Mouse (Mus musculus) stomach, embryonic 14.5 days (tissue): ENCODE results near the gene Ryr3. TPM values are rescaled to one million over a fixed set of nuclear protein-coding genes. Genes with fewer than 3 reads are reported as not detected.

Experiments used
- ATAC-seq: fragments of 200-750 bp; cut with Nextera tagmentation; 2 replicates; pipeline ENCODE4 v1.8.0; 2017; ENCODE audit warnings: low read depth, moderate TSS enrichment; ENCODE audit not compliant: insufficient number of reproducible peaks, insufficient read depth, low FRiP score
- H3K27ac ChIP-seq: fragments of 300-500 bp; sonication (generic); 2 replicates; pipeline ENCODE4 v1.5.1; 2014; ENCODE audit warnings: mild to moderate bottlenecking, low read length, moderate library complexity, mixed read lengths
- H3K27me3 ChIP-seq: fragments of 300-500 bp; sonication (generic); 2 replicates; pipeline ENCODE4 v1.6.1; 2014; ENCODE audit warnings: low read length, control low read depth, mixed read lengths; ENCODE audit not compliant: control insufficient read depth, insufficient read depth
- H3K36me3 ChIP-seq: fragments of 300-500 bp; sonication (generic); 2 replicates; pipeline ENCODE4 v1.6.1; 2014; ENCODE audit warnings: mild to moderate bottlenecking, control low read depth, low read length, moderate library complexity, mixed read lengths; ENCODE audit not compliant: control insufficient read depth, insufficient read depth
- H3K4me1 ChIP-seq: fragments of 300-500 bp; sonication (generic); 2 replicates; pipeline ENCODE4 v1.6.1; 2014; ENCODE audit warnings: low read length, control low read depth, mixed read lengths; ENCODE audit not compliant: control insufficient read depth, insufficient read depth
- H3K4me2 ChIP-seq: fragments of 300-500 bp; sonication (generic); replicated peaks from 2 replicates; pipeline ENCODE4 v1.6.1; 2014; ENCODE audit warnings: low read depth, low read length, control low read depth
- H3K4me3 ChIP-seq: fragments of 300-500 bp; sonication (generic); 2 replicates; pipeline ENCODE4 v1.5.1; 2014; ENCODE audit warnings: low read depth, low read length, control low read depth
- H3K9ac ChIP-seq: fragments of 300-500 bp; sonication (generic); replicated peaks from 2 replicates; pipeline ENCODE4 v1.6.1; 2014; ENCODE audit warnings: low read depth, mild to moderate bottlenecking, control low read depth, low read length, moderate library complexity, mixed read lengths
- H3K9me3 ChIP-seq: fragments of 300-500 bp; sonication (generic); 2 replicates; pipeline ENCODE4 v1.6.1; 2016; ENCODE audit warnings: low read depth, low read length, control low read depth; ENCODE audit not compliant: control insufficient read depth
- WGBS: fragments of 180-500 bp; shearing (Covaris S2); extraction: QIAGEN DNeasy Blood & Tissue Kit; methylation state at CpG from one replicate; pipeline ENCODE4 v1.1.7; 2014; 5-methylcytosine and 5-hydroxymethylcytosine counted together
- polyA plus RNA-seq: library from polyadenylated mRNA; unstranded; fragments of >200 nt; fragmentation: Nextera tagmentation; extraction: Ambion mirVana; gene quantifications from 2 replicates; pipeline ENCODE4 v1.2.1, GENCODE M21; 2014

Gene Ryr3
- polyA plus RNA-seq, 1 experiment from 2014 or later: 10.8 TPM

GRCm38 (mm10) chr2:112877404-112877803 lies 339.5 kb downstream of the Ryr3 start:
- 73% methylated on average over 3 of the region's 3 CpGs for WGBS
- Histone ChIP-seq H3K4me3 (no peak overlapping the region), H3K27ac (no peak overlapping the region), H3K27me3 (no peaks in the 10 kb centered on the region), H3K9me3 (no peaks in the 10 kb centered on the region), H3K36me3 (no peaks in the 10 kb centered on the region), H3K9ac (no peak overlapping the region), H3K4me2 (no peak overlapping the region), H3K4me1 (no peaks in the 10 kb centered on the region)
- ATAC-seq: no peak

- 79% methylated on average over 2 of the region's 2 CpGs for WGBS
- H3K4me3 ChIP-seq: no peak overlapping the region
- no peak overlapping the region for H3K27ac ChIP-seq
- no peaks in the 10 kb centered on the region for H3K36me3 ChIP-seq
- no peaks in the 10 kb centered on the region for H3K4me1 ChIP-seq
- H3K9me3 ChIP-seq: no peaks in the 10 kb centered on the region
- ATAC-seq: no peak
- no peak overlapping the region for H3K4me2 ChIP-seq
- H3K27me3 ChIP-seq: no peaks in the 10 kb centered on the region
- no peak overlapping the region for H3K9ac ChIP-seq
Measured at GRCm38 (mm10) chr2:112866043-112866551, 350.8 kb downstream of the Ryr3 start.

- Histone ChIP-seq H3K36me3 (no peaks in the 10 kb centered on the region), H3K4me3 (no peak overlapping the region), H3K4me1 (no peaks in the 10 kb centered on the region), H3K9ac (no peak overlapping the region), H3K27me3 (no peaks in the 10 kb centered on the region), H3K9me3 (no peaks in the 10 kb centered on the region), H3K4me2 (no peak overlapping the region), H3K27ac (no peak overlapping the region)
- WGBS: 94% methylated on average over 4 of the region's 4 CpGs
- no peak for ATAC-seq
Measured at GRCm38 (mm10) chr2:112861792-112862191, 355.1 kb downstream of the Ryr3 start.

- ATAC-seq: no peak
- Histone ChIP-seq H3K9me3 (no peaks in the 10 kb centered on the region), H3K4me1 (no peaks in the 10 kb centered on the region), H3K36me3 (no peaks in the 10 kb centered on the region), H3K27me3 (no peaks in the 10 kb centered on the region), H3K4me2 (no peak overlapping the region), H3K4me3 (no peak overlapping the region), H3K27ac (no peak overlapping the region), H3K9ac (no peak overlapping the region)
- WGBS: 59% methylated on average over 4 of the region's 4 CpGs
Measured at GRCm38 (mm10) chr2:112845583-112846512, 371.0 kb downstream of the Ryr3 start.

- 17% methylated on average over 3 of the region's 3 CpGs for WGBS
- no peaks in the 10 kb centered on the region for H3K4me1 ChIP-seq
- no peaks in the 10 kb centered on the region for H3K36me3 ChIP-seq
- ATAC-seq: no peak
- no peaks in the 10 kb centered on the region for H3K9me3 ChIP-seq
- no peaks in the 10 kb centered on the region for H3K27me3 ChIP-seq
- no peak overlapping the region for H3K27ac ChIP-seq
- no peak overlapping the region for H3K4me3 ChIP-seq
- H3K4me2 ChIP-seq: no peak overlapping the region
- H3K9ac ChIP-seq: no peak overlapping the region
Measured at GRCm38 (mm10) chr2:112842877-112843276, 374.0 kb downstream of the Ryr3 start.

- no peaks in the 10 kb centered on the region for H3K9me3 ChIP-seq
- no peaks in the 10 kb centered on the region for H3K4me1 ChIP-seq
- no peak overlapping the region for H3K4me2 ChIP-seq
- WGBS: 32% methylated on average over 4 of the region's 4 CpGs
- no peak overlapping the region for H3K4me3 ChIP-seq
- no peaks in the 10 kb centered on the region for H3K27me3 ChIP-seq
- no peak overlapping the region for H3K27ac ChIP-seq
- ATAC-seq: no peak
- no peaks in the 10 kb centered on the region for H3K36me3 ChIP-seq
- H3K9ac ChIP-seq: no peak overlapping the region
Measured at GRCm38 (mm10) chr2:112831423-112832305, 385.2 kb downstream of the Ryr3 start.

- WGBS: 24% methylated on average over 4 of the region's 4 CpGs
- Histone ChIP-seq H3K4me1 (no peaks in the 10 kb centered on the region), H3K9ac (no peak overlapping the region), H3K27me3 (no peaks in the 10 kb centered on the region), H3K36me3 (no peaks in the 10 kb centered on the region), H3K4me2 (no peak overlapping the region), H3K9me3 (no peaks in the 10 kb centered on the region), H3K4me3 (no peak overlapping the region), H3K27ac (no peak overlapping the region)
- ATAC-seq: no peak
Measured at GRCm38 (mm10) chr2:112826571-112826970, 390.3 kb downstream of the Ryr3 start.

- Histone ChIP-seq H3K4me3 (no peak overlapping the region), H3K4me1 (no peaks in the 10 kb centered on the region), H3K4me2 (no peak overlapping the region), H3K9me3 (no peaks in the 10 kb centered on the region), H3K36me3 (no peaks in the 10 kb centered on the region), H3K27me3 (no peaks in the 10 kb centered on the region), H3K9ac (no peak overlapping the region), H3K27ac (no peak overlapping the region)
- WGBS: 37% methylated on average over 3 of the region's 3 CpGs
- no peak for ATAC-seq
Measured at GRCm38 (mm10) chr2:112822721-112823120, 394.2 kb downstream of the Ryr3 start.
